Mouse (Mus musculus): ENCODE measurements around the gene Ywhab. TPM values are rescaled to one million over a fixed set of nuclear protein-coding genes. Genes with fewer than 3 reads are reported as not detected.
A peak's percentile ranks its signal among the peaks of the same experiment; 100 is the strongest.

The Ywhab gene
- polyA plus RNA-seq, 1 experiment from 2014 or later: 305 TPM

- no peak overlapping the region for H3K9ac ChIP-seq (ENCODE audit: low read length)
- no peaks in the 10 kb centered on the region for H3K4me1 ChIP-seq (ENCODE audit: control insufficient read depth, insufficient read depth, low read length)
- H3K36me3 ChIP-seq (ENCODE audit: control insufficient read depth, insufficient read depth, low read length): no peaks in the 10 kb centered on the region
- no peaks in the 10 kb centered on the region for H3K27me3 ChIP-seq (replicated peaks; ENCODE audit: control insufficient read depth, insufficient read depth, low read length)
- H3K27ac ChIP-seq (ENCODE audit: low read depth, low read length): no peak overlapping the region
- H3K9me3 ChIP-seq (replicated peaks; ENCODE audit: control insufficient read depth, low read length): no peaks in the 10 kb centered on the region
- DNase-seq (ENCODE audit: low spot score): no peak
- no peak overlapping the region for H3K4me3 ChIP-seq (ENCODE audit: low read depth, low read length)
- ATAC-seq: no peak
- no peak overlapping the region for H3K4me2 ChIP-seq (ENCODE audit: low read length)
- WGBS: 90% methylated on average over 2 of the region's 2 CpGs
Measured at GRCm38 (mm10) chr2:164041523-164041922, 46.8 kb downstream of the Ywhab start.

- DNase-seq (ENCODE audit: low spot score) (peak; percentile 10), ATAC-seq (peak; percentile 57; the same call in 1 of the 2 replicates)
- Histone ChIP-seq H3K4me1 (ENCODE audit: control insufficient read depth, insufficient read depth, low read length) (no peaks in the 10 kb centered on the region), H3K9me3 (replicated peaks; ENCODE audit: control insufficient read depth, low read length) (no peaks in the 10 kb centered on the region), H3K4me3 (ENCODE audit: low read depth, low read length) (peak overlapping the region; percentile 14; the same call in 1 of the 2 replicates), H3K27ac (ENCODE audit: low read depth, low read length) (no peak overlapping the region), H3K27me3 (replicated peaks; ENCODE audit: control insufficient read depth, insufficient read depth, low read length) (no peaks in the 10 kb centered on the region), H3K9ac (ENCODE audit: low read length) (0 out of 2 replicates have a peak overlapping the region, but pooled peaks have one; percentile 37), H3K36me3 (ENCODE audit: control insufficient read depth, insufficient read depth, low read length) (peaks cover 12% of the 10 kb centered on the region), H3K4me2 (ENCODE audit: low read length) (peak overlapping the region; percentile 45)
- WGBS: 3% methylated on average over 13 of the region's 16 CpGs
Measured at GRCm38 (mm10) chr2:164047197-164047690, 52.5 kb downstream of the Ywhab start.

GRCm38 (mm10) chr2:164053767-164054166 is 59.0 kb downstream of the Ywhab start:
- Histone ChIP-seq H3K36me3 (ENCODE audit: control insufficient read depth, insufficient read depth, low read length) (peaks cover 68% of the 10 kb centered on the region), H3K9me3 (replicated peaks; ENCODE audit: control insufficient read depth, low read length) (no peaks in the 10 kb centered on the region), H3K4me3 (ENCODE audit: low read depth, low read length) (no peak overlapping the region), H3K4me2 (ENCODE audit: low read length) (no peak overlapping the region), H3K27ac (ENCODE audit: low read depth, low read length) (no peak overlapping the region), H3K4me1 (ENCODE audit: control insufficient read depth, insufficient read depth, low read length) (no peaks in the 10 kb centered on the region), H3K27me3 (replicated peaks; ENCODE audit: control insufficient read depth, insufficient read depth, low read length) (no peaks in the 10 kb centered on the region), H3K9ac (ENCODE audit: low read length) (no peak overlapping the region)
- ATAC-seq: no peak
- 93% methylated on average over 8 of the region's 8 CpGs for WGBS
- no peak for DNase-seq (ENCODE audit: low spot score)

- H3K4me3 ChIP-seq (ENCODE audit: low read depth, low read length): no peak overlapping the region
- no peak overlapping the region for H3K4me2 ChIP-seq (ENCODE audit: low read length)
- ATAC-seq (no peak), DNase-seq (ENCODE audit: low spot score) (no peak)
- H3K27ac ChIP-seq (ENCODE audit: low read depth, low read length): no peak overlapping the region
- H3K27me3 ChIP-seq (replicated peaks; ENCODE audit: control insufficient read depth, insufficient read depth, low read length): no peaks in the 10 kb centered on the region
- H3K9ac ChIP-seq (ENCODE audit: low read length): no peak overlapping the region
- peaks cover 77% of the 10 kb centered on the region for H3K36me3 ChIP-seq (ENCODE audit: control insufficient read depth, insufficient read depth, low read length)
- no peaks in the 10 kb centered on the region for H3K9me3 ChIP-seq (replicated peaks; ENCODE audit: control insufficient read depth, low read length)
- WGBS: 93% methylated on average over 8 of the region's 8 CpGs
- H3K4me1 ChIP-seq (ENCODE audit: control insufficient read depth, insufficient read depth, low read length): no peaks in the 10 kb centered on the region
Measured at GRCm38 (mm10) chr2:164054671-164055070, 59.9 kb downstream of the Ywhab start.

- Histone ChIP-seq H3K4me2 (ENCODE audit: low read length) (no peak overlapping the region), H3K36me3 (ENCODE audit: control insufficient read depth, insufficient read depth, low read length) (peaks cover 91% of the 10 kb centered on the region), H3K9ac (ENCODE audit: low read length) (no peak overlapping the region), H3K27ac (ENCODE audit: low read depth, low read length) (no peak overlapping the region), H3K27me3 (replicated peaks; ENCODE audit: control insufficient read depth, insufficient read depth, low read length) (no peaks in the 10 kb centered on the region), H3K9me3 (replicated peaks; ENCODE audit: control insufficient read depth, low read length) (no peaks in the 10 kb centered on the region), H3K4me1 (ENCODE audit: control insufficient read depth, insufficient read depth, low read length) (no peaks in the 10 kb centered on the region), H3K4me3 (ENCODE audit: low read depth, low read length) (no peak overlapping the region)
- no peak for DNase-seq (ENCODE audit: low spot score)
- WGBS: 89% methylated on average over 8 of the region's 8 CpGs
- no peak for ATAC-seq
Measured at GRCm38 (mm10) chr2:164059634-164060235, 65.0 kb downstream of the Ywhab start.

Other genes with a start within 250 kb of the Ywhab start
- gene Ada, start 244.7 kb upstream of the Ywhab start, polyA plus RNA-seq (2014; fragmentation: Nextera tagmentation; extraction: Ambion mirVana): 4.5 and 5.5 TPM in 2 replicates
- 0.13 TPM in 1 of 2 replicates, not detected in the other for gene Ccn5, start 174.1 kb upstream of the Ywhab start, polyA plus RNA-seq (2014; fragmentation: Nextera tagmentation; extraction: Ambion mirVana)
- not detected in 2 replicates for gene Kcnk15, start 141.3 kb upstream of the Ywhab start, polyA plus RNA-seq (2014; fragmentation: Nextera tagmentation; extraction: Ambion mirVana)
- 1.7 and 2.3 TPM in 2 replicates for gene Rims4, start 76.3 kb upstream of the Ywhab start, polyA plus RNA-seq (2014; fragmentation: Nextera tagmentation; extraction: Ambion mirVana)
- gene Pabpc1l, start 30.5 kb downstream of the Ywhab start, polyA plus RNA-seq (2014; fragmentation: Nextera tagmentation; extraction: Ambion mirVana): 2.1 and 2.6 TPM in 2 replicates
- gene Stk4, start 75.4 kb downstream of the Ywhab start, polyA plus RNA-seq (2014; fragmentation: Nextera tagmentation; extraction: Ambion mirVana): 36.2 and 39.5 TPM in 2 replicates
- gene Tomm34, start 76.2 kb downstream of the Ywhab start, polyA plus RNA-seq (2014; fragmentation: Nextera tagmentation; extraction: Ambion mirVana): 53.1 and 60.3 TPM in 2 replicates
- gene Kcns1, start 176.2 kb downstream of the Ywhab start, polyA plus RNA-seq (2014; fragmentation: Nextera tagmentation; extraction: Ambion mirVana): 0.27 and 0.77 TPM in 2 replicates
- gene Wfdc5, start 187.8 kb downstream of the Ywhab start, polyA plus RNA-seq (2014; fragmentation: Nextera tagmentation; extraction: Ambion mirVana): not detected in 2 replicates
- gene Wfdc12, start 195.6 kb downstream of the Ywhab start, polyA plus RNA-seq (2014; fragmentation: Nextera tagmentation; extraction: Ambion mirVana): not detected in 2 replicates
- gene Wfdc15a, start 205.2 kb downstream of the Ywhab start, polyA plus RNA-seq (2014; fragmentation: Nextera tagmentation; extraction: Ambion mirVana): not detected in 2 replicates
- gene Wfdc15b, start 226.7 kb downstream of the Ywhab start, polyA plus RNA-seq (2014; fragmentation: Nextera tagmentation; extraction: Ambion mirVana): not detected in 2 replicates
- gene Svs2, start 243.5 kb downstream of the Ywhab start, polyA plus RNA-seq (2014; fragmentation: Nextera tagmentation; extraction: Ambion mirVana): not detected in 2 replicates